Mouse (Mus musculus): ENCODE data around the gene Myo1f. TPM values are rescaled to one million over a fixed set of nuclear protein-coding genes. Genes with fewer than 3 reads are reported as not detected.
A peak's percentile ranks its signal among the peaks of the same experiment; 100 is the strongest.

Gene Myo1f
- polyA plus RNA-seq, 1 experiment from 2014 or later = 1.3 TPM

- ATAC-seq (peak; percentile 40; the same call in 1 of the 2 replicates), DNase-seq (ENCODE audit: low spot score) (peak; percentile 2)
- Histone ChIP-seq H3K4me2 (ENCODE audit: low read length) (peak overlapping the region; percentile 73), H3K27ac (ENCODE audit: low read depth, low read length) (0 out of 2 replicates have a peak overlapping the region, but pooled peaks have one; percentile 14), H3K9ac (ENCODE audit: low read length) (peak overlapping the region; percentile 74), H3K27me3 (replicated peaks; ENCODE audit: control insufficient read depth, insufficient read depth, low read length) (no peaks in the 10 kb centered on the region), H3K4me3 (ENCODE audit: low read depth, low read length) (peak overlapping the region; percentile 59), H3K36me3 (ENCODE audit: control insufficient read depth, insufficient read depth, low read length) (peaks cover 16% of the 10 kb centered on the region), H3K9me3 (replicated peaks; ENCODE audit: control insufficient read depth, low read length) (no peaks in the 10 kb centered on the region), H3K4me1 (ENCODE audit: control insufficient read depth, insufficient read depth, low read length) (peaks cover 10% of the 10 kb centered on the region)
- 6% methylated on average over 2 of the region's 2 CpGs for WGBS
These were observed 30.6 kb upstream of the Myo1f start for GRCm38 (mm10) chr17:33524806-33525373.

DNA sequence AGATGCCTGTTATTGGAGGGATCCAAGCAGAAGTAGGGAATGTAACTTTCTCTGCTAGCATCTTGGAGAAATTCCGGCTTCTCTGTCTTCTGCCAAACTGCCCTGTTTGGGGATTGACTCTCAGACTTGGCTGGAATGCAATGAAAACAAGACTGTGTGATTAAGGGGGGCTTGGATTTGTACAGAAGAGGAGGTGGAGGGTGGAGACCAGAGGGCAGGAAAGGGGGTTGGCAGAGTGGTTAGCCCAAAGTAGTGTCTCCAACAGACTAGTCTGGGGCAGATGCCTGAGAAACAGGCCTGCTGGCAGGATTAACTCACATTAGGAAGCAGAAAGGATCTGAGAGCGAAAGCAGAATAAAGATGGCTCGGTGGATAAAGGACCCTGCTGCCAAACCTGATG is 29.0 kb upstream of the Myo1f start:
- H3K4me1 ChIP-seq (ENCODE audit: control insufficient read depth, insufficient read depth, low read length) = peaks cover 10% of the 10 kb centered on the region
- ATAC-seq (no peak), DNase-seq (ENCODE audit: low spot score) (peak; percentile 5)
- no peak overlapping the region for H3K4me3 ChIP-seq (ENCODE audit: low read depth, low read length)
- H3K27ac ChIP-seq (ENCODE audit: low read depth, low read length) = no peak overlapping the region
- peaks cover 31% of the 10 kb centered on the region for H3K36me3 ChIP-seq (ENCODE audit: control insufficient read depth, insufficient read depth, low read length)
- no peak overlapping the region for H3K4me2 ChIP-seq (ENCODE audit: low read length)
- no peak overlapping the region for H3K9ac ChIP-seq (ENCODE audit: low read length)
- H3K27me3 ChIP-seq (replicated peaks; ENCODE audit: control insufficient read depth, insufficient read depth, low read length) = no peaks in the 10 kb centered on the region
- H3K9me3 ChIP-seq (replicated peaks; ENCODE audit: control insufficient read depth, low read length) = no peaks in the 10 kb centered on the region
- 54% methylated on average over 3 of the region's 3 CpGs for WGBS

GRCm38 (mm10) chr17:33539106-33539675 is 16.3 kb upstream of the Myo1f start:
- Histone ChIP-seq H3K9ac (ENCODE audit: low read length) (no peak overlapping the region), H3K27ac (ENCODE audit: low read depth, low read length) (no peak overlapping the region), H3K27me3 (replicated peaks; ENCODE audit: control insufficient read depth, insufficient read depth, low read length) (no peaks in the 10 kb centered on the region), H3K36me3 (ENCODE audit: control insufficient read depth, insufficient read depth, low read length) (peaks cover 51% of the 10 kb centered on the region), H3K9me3 (replicated peaks; ENCODE audit: control insufficient read depth, low read length) (no peaks in the 10 kb centered on the region), H3K4me2 (ENCODE audit: low read length) (no peak overlapping the region), H3K4me1 (ENCODE audit: control insufficient read depth, insufficient read depth, low read length) (no peaks in the 10 kb centered on the region), H3K4me3 (ENCODE audit: low read depth, low read length) (no peak overlapping the region)
- DNase-seq (ENCODE audit: low spot score) = peak; percentile 70
- WGBS = 95% methylated on average over 3 of the region's 3 CpGs
- peak; percentile 34; the same call in 1 of the 2 replicates for ATAC-seq

DNA sequence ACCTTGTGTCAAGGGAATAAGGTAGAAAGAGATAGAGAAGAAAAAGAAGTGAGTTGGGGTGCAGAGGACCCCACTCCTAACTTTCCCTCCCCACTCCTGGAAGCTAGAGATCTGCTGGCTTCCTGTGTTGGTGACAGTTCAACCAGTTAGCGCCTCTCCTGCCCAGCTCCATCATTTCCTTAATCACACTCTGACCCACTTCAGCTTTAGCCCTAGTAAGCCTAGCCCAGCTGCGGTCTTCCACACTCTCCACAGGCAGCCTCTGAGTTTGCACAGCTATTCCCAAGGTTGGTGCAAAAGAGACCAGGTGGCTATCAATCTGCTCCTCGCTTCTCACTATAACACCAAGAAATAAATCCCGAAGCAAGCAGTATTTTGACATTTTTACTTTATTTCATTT is 15.6 kb upstream of the Myo1f start:
- no peak overlapping the region for H3K9ac ChIP-seq (ENCODE audit: low read length)
- DNase-seq (ENCODE audit: low spot score) = no peak
- no peaks in the 10 kb centered on the region for H3K27me3 ChIP-seq (replicated peaks; ENCODE audit: control insufficient read depth, insufficient read depth, low read length)
- peaks cover 50% of the 10 kb centered on the region for H3K36me3 ChIP-seq (ENCODE audit: control insufficient read depth, insufficient read depth, low read length)
- no peaks in the 10 kb centered on the region for H3K4me1 ChIP-seq (ENCODE audit: control insufficient read depth, insufficient read depth, low read length)
- no peaks in the 10 kb centered on the region for H3K9me3 ChIP-seq (replicated peaks; ENCODE audit: control insufficient read depth, low read length)
- WGBS = 95% methylated on average over 4 of the region's 4 CpGs
- ATAC-seq = no peak
- H3K4me2 ChIP-seq (ENCODE audit: low read length) = no peak overlapping the region
- no peak overlapping the region for H3K4me3 ChIP-seq (ENCODE audit: low read depth, low read length)
- H3K27ac ChIP-seq (ENCODE audit: low read depth, low read length) = no peak overlapping the region

DNA sequence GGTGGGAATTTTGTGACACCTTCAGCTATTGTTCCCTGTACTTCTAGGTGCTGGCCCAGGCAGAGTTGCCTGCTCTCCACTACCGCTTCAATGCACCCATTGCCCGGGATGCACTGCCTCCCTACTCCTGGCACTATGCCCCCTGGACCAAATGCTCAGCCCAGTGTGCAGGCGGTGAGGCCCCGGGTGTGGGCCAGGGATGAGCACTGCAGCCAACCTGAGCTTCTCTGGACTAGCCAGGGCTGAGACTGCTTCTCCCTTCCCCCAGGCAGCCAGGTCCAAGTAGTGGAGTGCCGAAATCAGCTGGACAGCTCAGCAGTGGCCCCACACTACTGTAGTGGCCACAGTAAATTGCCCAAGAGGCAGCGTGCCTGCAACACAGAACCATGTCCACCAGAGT is 6.3 kb upstream of the Myo1f start:
- ATAC-seq (no peak), DNase-seq (ENCODE audit: low spot score) (no peak)
- Histone ChIP-seq H3K4me3 (ENCODE audit: low read depth, low read length) (no peak overlapping the region), H3K27me3 (replicated peaks; ENCODE audit: control insufficient read depth, insufficient read depth, low read length) (no peaks in the 10 kb centered on the region), H3K36me3 (ENCODE audit: control insufficient read depth, insufficient read depth, low read length) (peaks cover 38% of the 10 kb centered on the region), H3K9me3 (replicated peaks; ENCODE audit: control insufficient read depth, low read length) (no peaks in the 10 kb centered on the region), H3K4me1 (ENCODE audit: control insufficient read depth, insufficient read depth, low read length) (no peaks in the 10 kb centered on the region), H3K27ac (ENCODE audit: low read depth, low read length) (no peak overlapping the region), H3K4me2 (ENCODE audit: low read length) (no peak overlapping the region), H3K9ac (ENCODE audit: low read length) (no peak overlapping the region)
- 95% methylated on average over 6 of the region's 6 CpGs for WGBS

- Histone ChIP-seq H3K36me3 (ENCODE audit: control insufficient read depth, insufficient read depth, low read length) (peaks cover 32% of the 10 kb centered on the region), H3K27me3 (replicated peaks; ENCODE audit: control insufficient read depth, insufficient read depth, low read length) (no peaks in the 10 kb centered on the region), H3K9me3 (replicated peaks; ENCODE audit: control insufficient read depth, low read length) (no peaks in the 10 kb centered on the region), H3K4me2 (ENCODE audit: low read length) (no peak overlapping the region), H3K4me1 (ENCODE audit: control insufficient read depth, insufficient read depth, low read length) (no peaks in the 10 kb centered on the region), H3K4me3 (ENCODE audit: low read depth, low read length) (no peak overlapping the region), H3K27ac (ENCODE audit: low read depth, low read length) (no peak overlapping the region), H3K9ac (ENCODE audit: low read length) (no peak overlapping the region)
- no peak for ATAC-seq
- WGBS = 77% methylated on average over 10 of the region's 10 CpGs
- DNase-seq (ENCODE audit: low spot score) = no peak
These were observed 5.1 kb upstream of the Myo1f start for GRCm38 (mm10) chr17:33550388-33550787.

DNA sequence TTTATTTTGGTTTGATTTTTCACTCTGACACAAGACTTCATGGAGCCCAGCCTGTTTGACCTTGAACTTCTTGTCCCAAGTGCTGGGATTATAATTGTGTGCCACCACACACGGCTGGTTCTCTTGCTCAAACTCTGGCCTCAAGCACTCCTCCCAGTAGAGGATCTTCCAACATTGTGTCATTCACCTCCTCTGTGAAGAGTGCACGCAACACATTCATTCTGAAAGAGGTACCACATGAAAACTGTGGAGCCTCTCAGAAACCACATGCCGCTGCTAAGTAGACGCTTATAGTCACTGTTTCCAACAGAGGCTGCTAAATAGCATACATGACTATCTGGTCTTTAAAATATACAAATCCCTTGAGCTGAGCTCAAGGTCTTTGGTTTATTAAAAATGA is 3.4 kb upstream of the Myo1f start:
- no peaks in the 10 kb centered on the region for H3K27me3 ChIP-seq (replicated peaks; ENCODE audit: control insufficient read depth, insufficient read depth, low read length)
- H3K9me3 ChIP-seq (replicated peaks; ENCODE audit: control insufficient read depth, low read length) = no peaks in the 10 kb centered on the region
- H3K4me1 ChIP-seq (ENCODE audit: control insufficient read depth, insufficient read depth, low read length) = no peaks in the 10 kb centered on the region
- ATAC-seq = no peak
- H3K9ac ChIP-seq (ENCODE audit: low read length) = no peak overlapping the region
- DNase-seq (ENCODE audit: low spot score) = no peak
- 93% methylated on average over 4 of the region's 4 CpGs for WGBS
- no peak overlapping the region for H3K4me3 ChIP-seq (ENCODE audit: low read depth, low read length)
- H3K4me2 ChIP-seq (ENCODE audit: low read length) = no peak overlapping the region
- peaks cover 29% of the 10 kb centered on the region for H3K36me3 ChIP-seq (ENCODE audit: control insufficient read depth, insufficient read depth, low read length)
- H3K27ac ChIP-seq (ENCODE audit: low read depth, low read length) = no peak overlapping the region

DNA sequence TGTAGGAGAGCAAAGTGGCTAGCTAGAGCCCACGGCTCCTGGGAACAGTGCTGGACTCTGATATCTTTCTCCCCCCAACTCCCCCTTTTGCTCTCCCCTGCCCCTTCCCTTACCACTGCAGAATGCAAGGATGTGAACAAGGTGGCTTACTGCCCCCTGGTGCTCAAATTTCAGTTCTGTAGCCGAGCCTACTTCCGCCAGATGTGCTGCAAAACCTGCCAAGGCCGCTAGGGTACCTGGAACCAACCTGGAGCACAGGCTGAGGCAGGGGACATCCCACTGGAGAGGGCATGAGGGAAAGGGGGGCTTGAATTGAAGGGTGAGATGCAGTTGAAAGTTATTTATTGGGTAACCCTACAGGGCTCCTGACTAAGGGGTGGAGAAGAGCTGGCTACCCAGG is 2.5 kb upstream of the Myo1f start:
- DNase-seq (ENCODE audit: low spot score) (peak; percentile 29), ATAC-seq (no peak)
- Histone ChIP-seq H3K9me3 (replicated peaks; ENCODE audit: control insufficient read depth, low read length) (no peaks in the 10 kb centered on the region), H3K4me2 (ENCODE audit: low read length) (no peak overlapping the region), H3K4me3 (ENCODE audit: low read depth, low read length) (no peak overlapping the region), H3K27me3 (replicated peaks; ENCODE audit: control insufficient read depth, insufficient read depth, low read length) (no peaks in the 10 kb centered on the region), H3K4me1 (ENCODE audit: control insufficient read depth, insufficient read depth, low read length) (no peaks in the 10 kb centered on the region), H3K27ac (ENCODE audit: low read depth, low read length) (no peak overlapping the region), H3K36me3 (ENCODE audit: control insufficient read depth, insufficient read depth, low read length) (peaks cover 29% of the 10 kb centered on the region), H3K9ac (ENCODE audit: low read length) (no peak overlapping the region)
- WGBS = 42% methylated on average over 4 of the region's 4 CpGs

DNA sequence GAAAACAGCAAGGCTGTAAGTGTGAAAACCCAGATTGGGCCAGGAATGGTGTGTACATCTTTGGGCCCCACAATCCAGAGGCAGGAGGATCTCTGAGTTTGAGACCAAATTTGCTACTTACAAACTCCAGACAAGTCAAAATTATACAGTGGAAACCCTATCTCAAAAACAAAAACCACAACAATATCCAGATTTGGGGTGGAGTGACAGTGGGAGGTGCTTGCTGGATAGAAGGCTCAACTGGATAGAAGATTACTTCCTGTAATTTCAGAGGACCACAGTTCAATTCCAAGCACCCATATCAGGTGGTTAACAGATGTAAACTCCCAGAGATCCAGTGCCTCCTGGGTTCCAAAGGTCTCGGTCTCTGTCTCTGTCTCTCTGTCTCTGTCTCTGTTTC is 971 bp upstream of the Myo1f start:
- DNase-seq (ENCODE audit: low spot score) (no peak), ATAC-seq (no peak)
- peaks cover 19% of the 10 kb centered on the region for H3K36me3 ChIP-seq (ENCODE audit: control insufficient read depth, insufficient read depth, low read length)
- no peaks in the 10 kb centered on the region for H3K9me3 ChIP-seq (replicated peaks; ENCODE audit: control insufficient read depth, low read length)
- H3K4me3 ChIP-seq (ENCODE audit: low read depth, low read length) = no peak overlapping the region
- H3K4me1 ChIP-seq (ENCODE audit: control insufficient read depth, insufficient read depth, low read length) = no peaks in the 10 kb centered on the region
- no peaks in the 10 kb centered on the region for H3K27me3 ChIP-seq (replicated peaks; ENCODE audit: control insufficient read depth, insufficient read depth, low read length)
- 96% methylated on average over 1 of the region's 1 CpGs for WGBS
- no peak overlapping the region for H3K27ac ChIP-seq (ENCODE audit: low read depth, low read length)
- H3K9ac ChIP-seq (ENCODE audit: low read length) = no peak overlapping the region
- H3K4me2 ChIP-seq (ENCODE audit: low read length) = no peak overlapping the region
